14 mouse cellular contexts compared by ENCODE assay signal in the genomic region with DNA sequence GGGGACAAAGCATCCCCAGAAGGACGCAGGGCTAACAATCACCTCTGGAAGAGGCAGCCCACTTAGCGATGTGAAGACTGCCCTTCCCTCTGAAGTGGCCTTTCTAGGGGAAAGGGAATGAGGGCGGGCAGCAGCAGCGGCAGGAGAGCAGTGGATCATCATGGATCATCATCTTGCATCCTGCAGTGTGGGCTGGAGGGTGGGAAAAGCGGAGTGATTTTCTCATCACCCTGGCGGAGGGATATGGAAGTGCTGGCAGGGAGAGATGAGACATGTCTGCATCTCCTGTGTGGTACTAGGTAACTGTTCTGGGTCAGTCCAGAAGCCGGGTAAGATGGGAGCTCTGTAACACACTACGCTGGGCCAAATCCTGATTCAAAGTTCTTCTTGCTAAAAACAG. TPM values are rescaled to one million over a fixed set of nuclear protein-coding genes. Genes with fewer than 3 reads are reported as not detected.
A peak's percentile ranks its signal among the peaks of the same experiment; 100 is the strongest.
DNase-seq lines count a peak whose midpoint lies in the region; TF ChIP-seq lines count a peak whose summit lies in the region.
"Had no signal": no experiment of that assay in that cellular context is flagged by ENCODE, and none has a peak within 500 bp of the region (broad histone marks: within the 10 kb centered on the region; RNA-seq: fewer than 3 reads in every experiment).

No protein-coding gene starts in this region.

- no peaks in the 10 kb centered on the region for H3K79me2 ChIP-seq in heart, adult 2 months (replicated peaks; ENCODE audit: control insufficient read depth, insufficient read depth, low read length)

- intact Hi-C loops in heart, adult 2 months (cut with DNase I) = no loop called here

- no peak for TF ChIP-seq EP300 in heart, adult 2 months (IDR thresholded peaks at IDR 0.05; ENCODE audit: insufficient read depth, low read depth, low read length)

- peaks cover 2% of the 10 kb centered on the region for H3K4me1 ChIP-seq in E14TG2a.4 (replicated peaks; ENCODE audit: low read depth, low read length)
- H3K4me1 ChIP-seq in heart, adult 2 months (ENCODE audit: control insufficient read depth, insufficient read depth, low read length) = no peaks in the 10 kb centered on the region
- H3K4me1 ChIP-seq: heart, embryonic 13.5 days; kidney, embryonic 15.5 days; limb, embryonic 12.5 days had no signal

- TF ChIP-seq CTCF in layer of hippocampus, adult 2 months (conservative IDR thresholded peaks at IDR 0.05) = peak; percentile 56
- peak; percentile 14; the same call in 1 of the 2 replicates for TF ChIP-seq CTCF in E14TG2a.4 (conservative IDR thresholded peaks at IDR 0.05; ENCODE audit: low read length)
- TF ChIP-seq CTCF in heart, adult 2 months (IDR thresholded peaks at IDR 0.05) = no peak

- no peak overlapping the region for H3K4me3 ChIP-seq in layer of hippocampus, adult 2 months
- H3K4me3 ChIP-seq in E14TG2a.4 (replicated peaks; ENCODE audit: low read length) = no peak overlapping the region
- no peak overlapping the region for H3K4me3 ChIP-seq in heart, adult 2 months
- H3K4me3 ChIP-seq: heart, embryonic 13.5 days; kidney, embryonic 15.5 days; limb, embryonic 12.5 days had no signal

- no peaks in the 10 kb centered on the region for H3K27me3 ChIP-seq in E14TG2a.4 (ENCODE audit: insufficient read depth, low read length)
- H3K27me3 ChIP-seq in heart, adult 2 months (ENCODE audit: control insufficient read depth, insufficient read depth, low read length) = no peaks in the 10 kb centered on the region
- H3K27me3 ChIP-seq: heart, embryonic 13.5 days; kidney, embryonic 15.5 days; limb, embryonic 12.5 days had no signal

- peaks cover 17% of the 10 kb centered on the region for H3K36me3 ChIP-seq in E14TG2a.4 (ENCODE audit: insufficient read depth, low read length)
- H3K36me3 ChIP-seq in heart, adult 2 months (ENCODE audit: control insufficient read depth, insufficient read depth, low read length) = no peaks in the 10 kb centered on the region
- H3K36me3 ChIP-seq: heart, embryonic 13.5 days; kidney, embryonic 15.5 days; limb, embryonic 12.5 days had no signal

- WGBS in heart, adult 2 months = 76% methylated on average over 8 of the region's 8 CpGs

- no peak overlapping the region for H3K9ac ChIP-seq in heart, adult 2 months (ENCODE audit: low read depth, low read length)
- H3K9ac ChIP-seq: heart, embryonic 13.5 days; kidney, embryonic 15.5 days; limb, embryonic 12.5 days had no signal

- no peak for DNase-seq in layer of hippocampus, adult 2 months (ENCODE audit: low spot score in 2 of 2)
- no peak for DNase-seq in layer of hippocampus, postnatal 25 days (ENCODE audit: extremely low spot score in 1 of 2, low spot score in 1 of 2)
- peak; percentile 23 for DNase-seq in ES-CJ7 (ENCODE audit: low read depth, low spot score)
- peak; percentile 16 to 19 for DNase-seq in cerebellum, postnatal 36 days
- no peak for DNase-seq in ovary, postnatal 14 days (ENCODE audit: low spot score)
- DNase-seq in heart, adult 2 months = no peak
- DNase-seq: adrenal gland, postnatal 25 days; layer of hippocampus, adult 9-11 months had no signal

- H3K9me3 ChIP-seq in E14TG2a.4 (ENCODE audit: low read length) = no peaks in the 10 kb centered on the region
- H3K9me3 ChIP-seq: heart, embryonic 13.5 days; kidney, embryonic 15.5 days; limb, embryonic 12.5 days had no signal

- no peak for TF ChIP-seq POLR2A in heart, adult 2 months (IDR thresholded peaks at IDR 0.05; ENCODE audit: insufficient read depth, low read depth, low read length)

- H3K27ac ChIP-seq in layer of hippocampus, adult 2 months = peak overlapping the region; percentile 82
- H3K27ac ChIP-seq in heart, adult 2 months = no peak overlapping the region
- H3K27ac ChIP-seq: heart, embryonic 13.5 days; kidney, embryonic 15.5 days; limb, embryonic 12.5 days; macrophage had no signal

RNA-seq across cellular contexts. Expression of a gene that starts 18.4 kb away (rescaled TPM):
- total RNA-seq in layer of hippocampus, adult 2 months (2021) = 100 to 1,000 TPM; 248 to 257 TPM
- 100 to 1,000 TPM; 243 to 244 TPM for total RNA-seq in layer of hippocampus, postnatal 25 days (2021)
- under 1 TPM; 0.34 to 0.66 TPM for total RNA-seq in heart, adult 2 months (2021)
- polyA plus RNA-seq in heart, adult 2 months (2012; rRNA removed) = 0.39 and 0.79 TPM in 2 replicates
- polyA plus RNA-seq: liver, embryonic 16.5 days had no signal

Comparison
In these comparisons a context has a peak if more than half of its experiments do, and no peak if none do; other contexts are left out.
1. DNase-seq: peak in ES-CJ7 (single experiment) and cerebellum, postnatal 36 days (2 of 2); none in layer of hippocampus, adult 2 months (0 of 2), layer of hippocampus, postnatal 25 days (0 of 2), ovary, postnatal 14 days (single experiment) and heart, adult 2 months (0 of 2).
2. RNA of a gene that starts 18.4 kb away (total RNA-seq): 248 to 257 TPM in layer of hippocampus, adult 2 months and 243 to 244 TPM in layer of hippocampus, postnatal 25 days; 0.34 to 0.66 TPM in heart, adult 2 months; every median in the first group is over 100 times any median in the second.